Mouse (Mus musculus) left cerebral cortex, adult 2 months (tissue): ENCODE results near the gene Hoxb4. TPM values are rescaled to one million over a fixed set of nuclear protein-coding genes. Genes with fewer than 3 reads are reported as not detected.

Source experiments
- DNase-seq, 2 experiments: peaks; one replicate each; pipeline ENCODE4 v3.0.0; 2021 to 2022; ENCODE audit warnings: low spot score in 2 of 2, mixed read lengths in 1 of 2; ENCODE audit errors: extremely low spot score in 1 of 2
- H3K27ac ChIP-seq: fragments of 200-600 bp; 2 replicates; pipeline ENCODE4 v1.8.1; 2022
- H3K4me3 ChIP-seq: fragments of 200-600 bp; 2 replicates; pipeline ENCODE4 v1.8.1; 2022
- CTCF ChIP-seq: fragments of 200-600 bp; IDR thresholded peaks from 2 replicates; pipeline ENCODE4 v1.8.1; 2022; ENCODE audit warnings: antibody characterized with exemption, mild to moderate bottlenecking, moderate library complexity
- intact Hi-C: fragments of 180-260 bp; cut with DNase I; formaldehyde crosslinking; loops from one replicate; pipeline ENCODE4 v1.15.1; 2025
- long read RNA-seq, 2 experiments: library from polyadenylated mRNA; stranded (forward); transcript quantifications; one replicate each; pipeline ENCODE4 v2.0.0; 2021; ENCODE audit warnings: borderline mapping rate in 2 of 2
- total RNA-seq, 2 experiments: library from RNA; stranded (reverse); gene quantifications; 2 replicates each; pipeline ENCODE4 v1.2.3; 2021

Gene Hoxb4
- not detected for total RNA-seq
- long read RNA-seq, experiment 1: 0 reads
- long read RNA-seq, experiment 2: 0 reads

DNA sequence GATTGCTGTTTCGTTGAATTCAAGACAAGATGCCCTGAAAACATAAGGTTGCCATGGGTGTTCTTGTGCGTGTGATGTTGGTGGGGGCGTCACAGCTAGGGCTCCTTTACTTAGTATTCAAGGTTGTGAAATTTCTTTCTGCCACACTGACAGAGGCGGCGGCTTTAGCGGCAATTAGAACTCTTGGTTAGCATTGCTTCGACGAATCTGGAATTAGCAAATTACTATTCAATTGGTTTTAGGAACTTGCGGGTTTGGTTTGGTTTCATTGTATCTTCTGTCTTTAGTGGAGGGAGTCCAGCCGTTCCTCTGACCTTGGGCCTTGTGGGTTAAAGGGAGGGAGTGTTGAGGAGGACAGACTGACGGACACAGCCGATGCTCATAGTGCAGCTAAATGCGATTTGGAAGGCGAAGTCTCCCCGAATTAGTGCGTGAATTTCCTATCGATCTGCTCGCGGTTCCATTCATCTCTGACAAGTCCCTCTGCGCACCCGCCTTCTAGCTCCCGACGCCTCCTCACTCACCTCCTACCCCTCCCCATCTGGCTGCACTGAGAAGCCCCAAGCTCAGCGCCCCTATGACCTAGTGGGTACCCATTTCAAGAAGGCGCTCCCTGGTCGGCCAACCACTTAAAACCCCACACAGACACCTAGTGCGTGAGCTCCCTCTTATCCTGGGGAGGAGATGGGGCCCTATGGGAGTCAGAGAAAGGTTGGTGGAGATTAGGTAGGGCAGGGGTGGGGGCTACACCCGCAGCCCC lies at the start of gene Hoxb4:
Gene Hoxb4 (plus strand): TSS at position 660 of the 760 bp plus-strand sequence.
- no peak within 1 kb of the TSS for H3K4me3 ChIP-seq
- no peak for TF ChIP-seq CTCF
- H3K27ac ChIP-seq: no peak within 1 kb of the TSS
- DNase-seq: no peak
- intact Hi-C loops: loop anchor here (5.0 to 10.0 kb wide), 2 partner anchors 35 to 313 kb away; partner anchors contain the start of genes Hoxb2 and Igf2bp1

DNA sequence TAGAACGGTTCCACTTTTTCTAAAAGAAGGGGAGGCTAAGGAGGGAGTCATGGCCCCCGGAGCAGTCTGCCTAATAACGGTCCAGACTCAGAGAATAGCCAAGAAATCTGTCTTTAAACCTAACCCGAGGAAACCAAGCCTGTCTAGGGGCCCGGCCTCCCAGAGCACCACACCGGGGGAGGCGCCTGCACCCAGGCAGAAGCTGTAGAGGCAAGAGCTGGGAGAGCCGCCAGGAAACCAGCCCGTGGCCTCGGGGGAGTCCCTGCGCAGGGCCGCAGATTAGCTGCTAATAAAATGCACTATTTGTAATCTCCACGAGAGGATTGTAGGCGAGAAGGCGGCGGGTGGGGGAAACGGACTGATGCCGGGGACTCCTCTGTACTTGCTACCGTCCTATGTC lies 48.2 kb upstream of the Hoxb4 start:
- intact Hi-C loops: loop anchor here (5.0 kb wide), 1 partner anchor 78 kb away; the partner anchor contains the start of gene Hoxb13
- Histone ChIP-seq H3K4me3 (no peak overlapping the region), H3K27ac (no peak overlapping the region)
- no peak for TF ChIP-seq CTCF
- DNase-seq: no peak

DNA sequence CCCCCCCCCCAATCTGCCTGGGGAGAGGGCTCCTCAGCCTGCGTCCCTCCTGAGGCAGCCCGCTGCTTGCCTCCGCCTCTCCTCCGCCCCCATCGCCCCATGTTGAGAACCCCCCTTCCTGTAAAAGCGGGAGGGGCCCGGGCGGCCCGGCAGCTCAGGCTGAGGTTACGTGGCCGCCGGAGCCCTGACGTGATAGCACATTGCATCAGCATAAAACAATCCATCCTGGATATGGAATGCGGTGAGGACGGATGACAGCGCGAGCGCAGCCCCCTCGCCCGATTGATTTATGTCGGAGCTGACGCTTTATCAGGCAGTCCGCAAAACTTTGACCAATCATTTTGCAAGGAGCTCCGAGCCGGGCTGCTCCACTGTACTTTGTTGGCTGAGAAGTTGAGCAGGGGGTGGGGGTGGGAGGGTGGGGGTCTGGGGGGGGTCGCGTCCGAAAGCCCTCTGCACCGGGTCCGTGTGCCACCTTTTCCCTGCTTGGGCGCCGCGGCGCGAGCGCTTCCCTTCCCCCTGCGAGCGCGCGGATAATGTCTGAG lies 47.0 kb upstream of the Hoxb4 start, which contains the start of gene Hoxb9:
Gene Hoxb9 (plus strand): TSS at position 462 of the 545 bp plus-strand sequence.
- DNase-seq: no peak
- no peak within 1 kb of the TSS for H3K27ac ChIP-seq
- no peak for TF ChIP-seq CTCF
- H3K4me3 ChIP-seq: no peak within 1 kb of the TSS
- intact Hi-C loops: no loop called here

DNA sequence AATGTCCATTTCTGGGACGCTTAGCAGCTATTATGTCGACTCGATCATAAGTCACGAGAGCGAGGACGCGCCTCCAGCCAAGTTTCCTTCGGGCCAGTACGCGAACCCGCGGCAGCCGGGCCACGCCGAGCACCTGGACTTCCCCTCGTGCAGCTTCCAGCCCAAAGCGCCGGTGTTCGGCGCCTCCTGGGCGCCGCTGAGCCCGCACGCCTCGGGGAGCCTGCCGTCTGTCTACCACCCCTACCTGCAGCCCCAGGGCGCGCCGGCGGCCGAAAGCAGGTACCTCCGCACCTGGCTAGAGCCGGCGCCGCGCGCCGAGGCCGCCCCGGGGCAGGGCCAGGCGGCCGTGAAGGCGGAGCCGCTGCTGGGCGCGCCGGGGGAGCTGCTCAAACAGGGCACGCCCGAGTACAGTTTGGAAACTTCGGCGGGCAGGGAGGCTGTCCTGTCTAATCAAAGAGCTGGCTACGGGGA lies 46.5 kb upstream of the Hoxb4 start:
- intact Hi-C loops: no loop called here
- Histone ChIP-seq H3K27ac (no peak overlapping the region), H3K4me3 (no peak overlapping the region)
- DNase-seq: no peak
- no peak for TF ChIP-seq CTCF

DNA sequence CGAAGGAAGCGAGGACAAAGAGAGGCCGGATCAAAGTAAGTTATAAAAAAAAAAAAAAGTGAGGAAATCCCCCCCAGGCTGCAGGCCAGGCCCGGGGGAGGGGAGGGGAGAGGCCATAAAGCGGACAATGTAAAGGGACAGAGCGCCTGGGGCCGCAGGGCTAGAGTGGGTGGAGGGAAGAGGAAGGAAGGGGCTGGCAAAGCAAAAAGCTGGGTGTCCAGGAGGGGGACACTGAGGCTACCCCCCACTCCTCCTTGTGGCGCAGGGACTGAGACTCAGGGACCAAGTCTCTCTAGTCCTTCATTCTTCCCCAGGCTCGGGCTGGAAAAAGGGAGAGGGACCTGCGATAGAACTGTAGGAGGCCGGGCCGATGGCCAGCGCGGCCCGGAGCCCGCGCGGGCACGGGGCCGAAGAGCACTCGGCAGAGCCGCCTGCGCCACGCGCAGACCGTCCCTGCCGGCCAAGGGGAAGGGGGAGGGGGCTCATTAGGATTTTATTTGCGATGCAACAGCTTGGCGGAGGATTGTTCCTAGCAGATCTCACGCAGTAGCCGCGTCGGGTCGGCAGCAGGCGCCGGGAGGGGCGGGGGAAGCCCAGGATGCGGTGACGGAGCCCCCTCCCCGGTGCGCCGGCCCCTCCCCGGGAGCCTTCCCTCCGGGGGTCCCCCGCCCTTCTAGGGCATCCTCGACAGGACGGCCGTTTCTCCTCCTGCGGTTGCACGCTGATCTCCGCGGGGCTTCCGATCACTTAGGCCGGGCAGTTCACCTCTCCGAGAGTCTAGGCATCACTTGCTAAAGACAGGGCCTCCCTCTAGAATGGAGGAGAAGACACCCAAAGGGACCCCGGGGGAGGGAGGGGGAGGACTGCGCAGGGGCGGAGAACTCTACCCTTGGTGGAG lies 45.8 kb upstream of the Hoxb4 start:
- TF ChIP-seq CTCF: no peak
- no peak overlapping the region for H3K4me3 ChIP-seq
- intact Hi-C loops: no loop called here

DNA sequence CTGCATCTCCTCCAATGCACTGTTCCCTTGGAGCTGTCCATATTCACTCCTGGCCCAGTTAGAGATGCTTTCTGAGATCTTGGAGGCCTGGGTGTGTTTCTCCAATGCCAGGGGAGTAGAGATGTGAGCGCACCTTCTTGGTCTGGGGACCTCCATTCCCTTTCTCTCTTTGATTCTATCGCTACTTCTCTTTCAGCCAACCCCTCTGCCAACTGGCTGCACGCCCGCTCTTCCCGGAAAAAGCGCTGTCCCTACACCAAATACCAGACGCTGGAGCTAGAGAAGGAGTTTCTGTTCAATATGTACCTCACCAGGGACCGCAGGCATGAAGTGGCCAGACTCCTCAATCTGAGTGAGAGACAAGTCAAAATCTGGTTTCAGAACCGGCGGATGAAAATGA lies 43.6 kb upstream of the Hoxb4 start:
- TF ChIP-seq CTCF: no peak
- Histone ChIP-seq H3K27ac (no peak overlapping the region), H3K4me3 (no peak overlapping the region)
- DNase-seq: no peak
- intact Hi-C loops: no loop called here

More for the DNA sequence above, 45.8 kb upstream of the Hoxb4 start:
- H3K27ac ChIP-seq: no peak overlapping the region
- DNase-seq: no peak

- H3K4me3 ChIP-seq: no peak overlapping the region
- no peak for TF ChIP-seq CTCF
- no peak for DNase-seq
- intact Hi-C loops: loop anchor here (5.0 kb wide), 3 partner anchors 261 to 501 kb away; partner anchors contain the start of gene Snx11
- H3K27ac ChIP-seq: no peak overlapping the region
These were observed 42.2 kb upstream of the Hoxb4 start for GRCm38 (mm10) chr11:96275896-96276295.

- no peak overlapping the region for H3K27ac ChIP-seq
- no peak for TF ChIP-seq CTCF
These were observed 40.7 kb upstream of the Hoxb4 start for GRCm38 (mm10) chr11:96277151-96278044.

GRCm38 (mm10) chr11:96278324-96278723 lies 39.7 kb upstream of the Hoxb4 start:
- TF ChIP-seq CTCF: no peak
- no peak overlapping the region for H3K4me3 ChIP-seq
- intact Hi-C loops: loop anchor here (1.0 to 5.0 kb wide), 7 partner anchors 259 to 584 kb away; partner anchors contain the start of gene Snx11
- no peak overlapping the region for H3K27ac ChIP-seq
- no peak for DNase-seq

More at GRCm38 (mm10) chr11:96277151-96278044, 40.7 kb upstream of the Hoxb4 start:
- DNase-seq: no peak
- no peak overlapping the region for H3K4me3 ChIP-seq
- intact Hi-C loops: loop anchor here (1.0 to 5.0 kb wide), 7 partner anchors 260 to 585 kb away; partner anchors contain the start of gene Snx11

DNA sequence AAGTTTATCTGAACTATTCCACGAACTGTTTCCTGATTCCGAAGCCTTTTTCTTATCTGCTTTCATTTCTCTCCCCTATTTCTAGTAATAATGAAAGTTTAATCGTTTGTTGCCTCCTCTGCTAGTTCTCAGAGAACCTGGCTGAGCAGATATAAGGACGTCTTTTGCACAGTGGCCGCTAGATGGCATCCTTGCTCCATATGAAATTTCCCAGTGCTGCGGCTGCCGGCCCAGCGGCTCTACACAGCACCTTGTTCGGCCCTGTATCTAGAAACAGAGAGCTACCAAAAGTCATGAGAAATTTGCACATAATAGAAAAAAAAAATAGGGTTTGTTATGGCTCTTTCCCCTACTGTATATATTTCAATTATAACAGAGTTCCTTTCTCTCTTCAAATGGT lies 39.3 kb upstream of the Hoxb4 start:
- H3K4me3 ChIP-seq: no peak overlapping the region
- TF ChIP-seq CTCF: peak; percentile 87
- peak; percentile 85 to 88 for DNase-seq
- intact Hi-C loops: loop anchor here (1.0 to 5.0 kb wide), 7 partner anchors 259 to 584 kb away; partner anchors contain the start of gene Snx11
- no peak overlapping the region for H3K27ac ChIP-seq
